Mouse (Mus musculus): ENCODE data around the gene Plcxd2.

Gene Plcxd2

GRCm38 (mm10) chr16:46010153-46010905, at the start of gene Plcxd2:
TSS of gene Plcxd2 (minus strand) at chr16:46010218.
- peak; percentile 94 for DNase-seq (ENCODE audit: low spot score)

- no peak for DNase-seq (ENCODE audit: low spot score)
These were observed 36.9 kb upstream of the Plcxd2 start for GRCm38 (mm10) chr16:46046906-46047305.

- DNase-seq (ENCODE audit: low spot score): no peak
These were observed 26.2 kb upstream of the Plcxd2 start for GRCm38 (mm10) chr16:46036261-46036660.

- no peak for DNase-seq (ENCODE audit: low spot score)
These were observed 23.9 kb upstream of the Plcxd2 start for GRCm38 (mm10) chr16:46033896-46034295.

- no peak for DNase-seq (ENCODE audit: low spot score)
These were observed 13.0 kb upstream of the Plcxd2 start for GRCm38 (mm10) chr16:46022958-46023491.

- DNase-seq (ENCODE audit: low spot score): peak; percentile 41
These were observed 12.3 kb upstream of the Plcxd2 start for GRCm38 (mm10) chr16:46022189-46022928.

- no peak for DNase-seq (ENCODE audit: low spot score)
These were observed 11.3 kb upstream of the Plcxd2 start for GRCm38 (mm10) chr16:46021302-46021701.

GRCm38 (mm10) chr16:46020396-46020795, 10.4 kb upstream of the Plcxd2 start:
- DNase-seq (ENCODE audit: low spot score): no peak

GRCm38 (mm10) chr16:46019799-46020198, 9.8 kb upstream of the Plcxd2 start:
- DNase-seq (ENCODE audit: low spot score): no peak

GRCm38 (mm10) chr16:46019359-46019758, 9.3 kb upstream of the Plcxd2 start:
- DNase-seq (ENCODE audit: low spot score): no peak

GRCm38 (mm10) chr16:46011696-46012095, 1.7 kb upstream of the Plcxd2 start:
- no peak for DNase-seq (ENCODE audit: low spot score)

GRCm38 (mm10) chr16:46010906-46011220, 845 bp upstream of the Plcxd2 start:
- DNase-seq (ENCODE audit: low spot score): peak; percentile 7

GRCm38 (mm10) chr16:46009717-46010116, 301 bp downstream of the Plcxd2 start:
- no peak for DNase-seq (ENCODE audit: low spot score)

- no peak for DNase-seq (ENCODE audit: low spot score)
These were observed 1.3 kb downstream of the Plcxd2 start for GRCm38 (mm10) chr16:46008766-46009165.

- no peak for DNase-seq (ENCODE audit: low spot score)
These were observed 1.9 kb downstream of the Plcxd2 start for GRCm38 (mm10) chr16:46008036-46008605.

GRCm38 (mm10) chr16:46006261-46006660, 3.8 kb downstream of the Plcxd2 start:
- no peak for DNase-seq (ENCODE audit: low spot score)

GRCm38 (mm10) chr16:46001550-46002166, 8.4 kb downstream of the Plcxd2 start:
- DNase-seq (ENCODE audit: low spot score): no peak

GRCm38 (mm10) chr16:46000976-46001375, 9.0 kb downstream of the Plcxd2 start:
- no peak for DNase-seq (ENCODE audit: low spot score)

- DNase-seq (ENCODE audit: low spot score): no peak
These were observed 10.4 kb downstream of the Plcxd2 start for GRCm38 (mm10) chr16:45999374-46000191.

GRCm38 (mm10) chr16:45998231-45998630, 11.8 kb downstream of the Plcxd2 start:
- DNase-seq (ENCODE audit: low spot score): no peak

GRCm38 (mm10) chr16:45990901-45991676, 18.9 kb downstream of the Plcxd2 start:
- no peak for DNase-seq (ENCODE audit: low spot score)
